Mouse (Mus musculus): Measurements from ENCODE around the gene Gm20532. TPM values are rescaled to one million over a fixed set of nuclear protein-coding genes. Genes with fewer than 3 reads are reported as not detected.
A peak's percentile ranks its signal among the peaks of the same experiment; 100 is the strongest.

Gm20532 gene
- polyA plus RNA-seq, 1 experiment: not detected

- TF ChIP-seq POLR2A (IDR thresholded peaks at IDR 0.05; ENCODE audit: borderline replicate concordance, extremely low read depth, low read depth, low read length) (no peak), CTCF (IDR thresholded peaks at IDR 0.05; ENCODE audit: insufficient read depth, low read length) (no peak)
- WGBS: 38% methylated on average over 3 of the region's 3 CpGs
- no peak for DNase-seq
- Histone ChIP-seq H3K4me1 (ENCODE audit: control insufficient read depth, insufficient read depth, low read length) (peaks cover 31% of the 10 kb centered on the region), H3K4me3 (replicated peaks; ENCODE audit: extremely low read depth, low read depth, low read length) (no peak overlapping the region)
Measured at GRCm38 (mm10) chr2:26550205-26550604, 36.2 kb upstream of the Gm20532 start.

GRCm38 (mm10) chr2:26550777-26551176, 35.7 kb upstream of the Gm20532 start:
- 28% methylated on average over 3 of the region's 3 CpGs for WGBS
- peaks cover 37% of the 10 kb centered on the region for H3K4me1 ChIP-seq (ENCODE audit: control insufficient read depth, insufficient read depth, low read length)
- TF ChIP-seq POLR2A (IDR thresholded peaks at IDR 0.05; ENCODE audit: borderline replicate concordance, extremely low read depth, low read depth, low read length) (no peak), CTCF (IDR thresholded peaks at IDR 0.05; ENCODE audit: insufficient read depth, low read length) (no peak)
- no peak overlapping the region for H3K4me3 ChIP-seq (replicated peaks; ENCODE audit: extremely low read depth, low read depth, low read length)
- DNase-seq: no peak

- 62% methylated on average over 8 of the region's 8 CpGs for WGBS
Measured at GRCm38 (mm10) chr2:26551446-26551845, 35.0 kb upstream of the Gm20532 start.

GRCm38 (mm10) chr2:26552066-26552465, 34.4 kb upstream of the Gm20532 start:
- Histone ChIP-seq H3K4me1 (ENCODE audit: control insufficient read depth, insufficient read depth, low read length) (peaks cover 46% of the 10 kb centered on the region), H3K4me3 (replicated peaks; ENCODE audit: extremely low read depth, low read depth, low read length) (no peak overlapping the region)
- 83% methylated on average over 2 of the region's 2 CpGs for WGBS
- TF ChIP-seq CTCF (IDR thresholded peaks at IDR 0.05; ENCODE audit: insufficient read depth, low read length): no peak
- no peak for TF ChIP-seq POLR2A (IDR thresholded peaks at IDR 0.05; ENCODE audit: borderline replicate concordance, extremely low read depth, low read depth, low read length)
- no peak for DNase-seq

More at GRCm38 (mm10) chr2:26551446-26551845, 35.0 kb upstream of the Gm20532 start:
- no peak for DNase-seq
- no peak for TF ChIP-seq POLR2A (IDR thresholded peaks at IDR 0.05; ENCODE audit: borderline replicate concordance, extremely low read depth, low read depth, low read length)
- no peak for TF ChIP-seq CTCF (IDR thresholded peaks at IDR 0.05; ENCODE audit: insufficient read depth, low read length)
- no peak overlapping the region for H3K4me3 ChIP-seq (replicated peaks; ENCODE audit: extremely low read depth, low read depth, low read length)
- H3K4me1 ChIP-seq (ENCODE audit: control insufficient read depth, insufficient read depth, low read length): peaks cover 43% of the 10 kb centered on the region

- WGBS: 72% methylated on average over 9 of the region's 9 CpGs
- peaks cover 48% of the 10 kb centered on the region for H3K4me1 ChIP-seq (ENCODE audit: control insufficient read depth, insufficient read depth, low read length)
- no peak overlapping the region for H3K4me3 ChIP-seq (replicated peaks; ENCODE audit: extremely low read depth, low read depth, low read length)
- DNase-seq: no peak
- TF ChIP-seq POLR2A (IDR thresholded peaks at IDR 0.05; ENCODE audit: borderline replicate concordance, extremely low read depth, low read depth, low read length): no peak
- no peak for TF ChIP-seq CTCF (IDR thresholded peaks at IDR 0.05; ENCODE audit: insufficient read depth, low read length)
Measured at GRCm38 (mm10) chr2:26553904-26554303, 32.5 kb upstream of the Gm20532 start.

GRCm38 (mm10) chr2:26555076-26555475, 31.4 kb upstream of the Gm20532 start:
- no peak overlapping the region for H3K4me3 ChIP-seq (replicated peaks; ENCODE audit: extremely low read depth, low read depth, low read length)
- WGBS: 40% methylated on average over 4 of the region's 4 CpGs
- TF ChIP-seq CTCF (IDR thresholded peaks at IDR 0.05; ENCODE audit: insufficient read depth, low read length) (no peak), POLR2A (IDR thresholded peaks at IDR 0.05; ENCODE audit: borderline replicate concordance, extremely low read depth, low read depth, low read length) (no peak)
- DNase-seq: no peak
- H3K4me1 ChIP-seq (ENCODE audit: control insufficient read depth, insufficient read depth, low read length): peaks cover 39% of the 10 kb centered on the region

- Histone ChIP-seq H3K4me3 (replicated peaks; ENCODE audit: extremely low read depth, low read depth, low read length) (no peak overlapping the region), H3K4me1 (ENCODE audit: control insufficient read depth, insufficient read depth, low read length) (peaks cover 31% of the 10 kb centered on the region)
- TF ChIP-seq POLR2A (IDR thresholded peaks at IDR 0.05; ENCODE audit: borderline replicate concordance, extremely low read depth, low read depth, low read length) (no peak), CTCF (IDR thresholded peaks at IDR 0.05; ENCODE audit: insufficient read depth, low read length) (no peak)
- no peak for DNase-seq
- WGBS: 34% methylated on average over 4 of the region's 4 CpGs
Measured at GRCm38 (mm10) chr2:26556535-26556993, 29.9 kb upstream of the Gm20532 start.

GRCm38 (mm10) chr2:26560506-26560905, 25.9 kb upstream of the Gm20532 start:
- Histone ChIP-seq H3K4me3 (replicated peaks; ENCODE audit: extremely low read depth, low read depth, low read length) (no peak overlapping the region), H3K4me1 (ENCODE audit: control insufficient read depth, insufficient read depth, low read length) (peaks cover 14% of the 10 kb centered on the region)
- DNase-seq: no peak
- TF ChIP-seq CTCF (IDR thresholded peaks at IDR 0.05; ENCODE audit: insufficient read depth, low read length): no peak
- no peak for TF ChIP-seq POLR2A (IDR thresholded peaks at IDR 0.05; ENCODE audit: borderline replicate concordance, extremely low read depth, low read depth, low read length)
- 83% methylated on average over 5 of the region's 5 CpGs for WGBS

GRCm38 (mm10) chr2:26561351-26562016, 25.0 kb upstream of the Gm20532 start:
- 36% methylated on average over 6 of the region's 6 CpGs for WGBS
- no peak overlapping the region for H3K4me3 ChIP-seq (replicated peaks; ENCODE audit: extremely low read depth, low read depth, low read length)
- peaks cover 4% of the 10 kb centered on the region for H3K4me1 ChIP-seq (ENCODE audit: control insufficient read depth, insufficient read depth, low read length)
- no peak for DNase-seq
- TF ChIP-seq POLR2A (IDR thresholded peaks at IDR 0.05; ENCODE audit: borderline replicate concordance, extremely low read depth, low read depth, low read length) (no peak), CTCF (IDR thresholded peaks at IDR 0.05; ENCODE audit: insufficient read depth, low read length) (peak; percentile 57)

- H3K4me1 ChIP-seq (ENCODE audit: control insufficient read depth, insufficient read depth, low read length): no peaks in the 10 kb centered on the region; the same call in 1 of the 2 replicates
- no peak for DNase-seq
- no peak overlapping the region for H3K4me3 ChIP-seq (replicated peaks; ENCODE audit: extremely low read depth, low read depth, low read length)
- TF ChIP-seq CTCF (IDR thresholded peaks at IDR 0.05; ENCODE audit: insufficient read depth, low read length): peak; percentile 81
- no peak for TF ChIP-seq POLR2A (IDR thresholded peaks at IDR 0.05; ENCODE audit: borderline replicate concordance, extremely low read depth, low read depth, low read length)
- 12% methylated on average over 4 of the region's 4 CpGs for WGBS
Measured at GRCm38 (mm10) chr2:26566221-26566620, 20.2 kb upstream of the Gm20532 start.

Data from lung, adult 2 months (tissue).